Mouse (Mus musculus) CH12.LX (cell line): ENCODE data around the gene Ppm1j. TPM values are rescaled to one million over a fixed set of nuclear protein-coding genes. Genes with fewer than 3 reads are reported as not detected.

Source experiments
- DNase-seq: peaks from one replicate; pipeline ENCODE4 v3.0.0-alpha.2; 2013; ENCODE audit errors: extremely low read depth
- H3K27ac ChIP-seq: 2 replicates; pipeline ENCODE4 v1.5.1; 2012; ENCODE audit warnings: low read depth, mild to moderate bottlenecking, control low read depth, moderate library complexity; ENCODE audit not compliant: insufficient read depth
- H3K27me3 ChIP-seq: replicated peaks from 2 replicates; pipeline ENCODE3; 2012; ENCODE audit warnings: inconsistent platforms
- H3K36me3 ChIP-seq, 2 experiments: replicated peaks in 1 of 2; 2 replicates each; pipeline versions ENCODE3 to v1.6.1; 2012; ENCODE audit warnings: inconsistent platforms in 1 of 2, low read length in 1 of 2, mild to moderate bottlenecking in 1 of 2, mixed read lengths in 1 of 2, moderate library complexity in 1 of 2; ENCODE audit not compliant: control insufficient read depth in 1 of 2, insufficient read depth in 1 of 2
- H3K4me1 ChIP-seq, 2 experiments: 2 replicates each; pipeline ENCODE4 v1.6.1; 2012; ENCODE audit warnings: inconsistent platforms in 1 of 2, moderate library complexity in 1 of 2; ENCODE audit not compliant: insufficient read depth in 2 of 2, control insufficient read depth in 1 of 2
- H3K4me2 ChIP-seq: 2 replicates; pipeline ENCODE4 v1.6.1; 2012; ENCODE audit warnings: low read depth, mild to moderate bottlenecking, control low read depth; ENCODE audit not compliant: poor library complexity, insufficient read depth, severe bottlenecking
- H3K4me3 ChIP-seq, 3 experiments: fragments of 150-350 bp in 1 of 3; sonication (generic) in 1 of 3; replicated peaks in 1 of 3; 2 replicates each; pipeline versions ENCODE3 to v1.5.1; 2011 to 2012; ENCODE audit warnings: low read depth in 2 of 3, low read length in 2 of 3, mild to moderate bottlenecking in 2 of 3, moderate library complexity in 2 of 3, control low read depth in 1 of 3, improper control_type of control experiment in 1 of 3, inconsistent platforms in 1 of 3, mixed read lengths in 1 of 3; ENCODE audit not compliant: poor library complexity in 1 of 3
- H3K79me2 ChIP-seq: replicated peaks from 2 replicates; pipeline ENCODE4 v1.6.1; 2012; ENCODE audit warnings: mild to moderate bottlenecking, moderate library complexity; ENCODE audit not compliant: control insufficient read depth, poor library complexity, insufficient read depth, severe bottlenecking; ENCODE audit errors: extremely low read depth
- H3K9ac ChIP-seq: 2 replicates; pipeline ENCODE4 v1.6.1; 2012; ENCODE audit warnings: low read depth, mild to moderate bottlenecking, control low read depth, moderate library complexity; ENCODE audit not compliant: insufficient read depth
- H3K9me3 ChIP-seq: replicated peaks from 2 replicates; pipeline ENCODE3; 2012; ENCODE audit warnings: low read length, inconsistent platforms, mixed read lengths
- BHLHE40 ChIP-seq: IDR thresholded peaks from 2 replicates; pipeline ENCODE4 v1.6.1; 2011; ENCODE audit warnings: mild to moderate bottlenecking, low read depth, low read length, improper control_type of control experiment
- CHD1 ChIP-seq: IDR thresholded peaks from 2 replicates; pipeline ENCODE4 v1.6.1; 2012; ENCODE audit warnings: low read depth, low read length, improper control_type of control experiment, inconsistent platforms
- CHD2 ChIP-seq: IDR thresholded peaks from 2 replicates; pipeline ENCODE4 v1.6.1; 2011; ENCODE audit warnings: low read length, improper control_type of control experiment
- E2F4 ChIP-seq: IDR thresholded peaks from 2 replicates; pipeline ENCODE4 v1.6.1; 2011; ENCODE audit warnings: low read depth, low read length, improper control_type of control experiment; ENCODE audit not compliant: insufficient replicate concordance
- ELF1 ChIP-seq: IDR thresholded peaks from 2 replicates; pipeline ENCODE4 v1.6.1; 2014; ENCODE audit warnings: low read depth, mild to moderate bottlenecking, inconsistent platforms, low read length, improper control_type of control experiment
- HCFC1 ChIP-seq: IDR thresholded peaks from 2 replicates; pipeline ENCODE4 v1.6.1; 2012; ENCODE audit warnings: low read depth, mild to moderate bottlenecking, inconsistent platforms, low read length, improper control_type of control experiment
- MAFK ChIP-seq: IDR thresholded peaks from 2 replicates; pipeline ENCODE4 v1.6.1; 2011; ENCODE audit warnings: low read length, improper control_type of control experiment; ENCODE audit not compliant: insufficient replicate concordance
- MEF2A ChIP-seq: IDR thresholded peaks from 2 replicates; pipeline ENCODE4 v1.6.1; 2014; ENCODE audit warnings: low read depth, mild to moderate bottlenecking, inconsistent platforms, low read length, improper control_type of control experiment, borderline replicate concordance
- MXI1 ChIP-seq: IDR thresholded peaks from 2 replicates; pipeline ENCODE4 v1.6.1; 2011; ENCODE audit warnings: mild to moderate bottlenecking, low read depth, low read length, improper control_type of control experiment
- MYC ChIP-seq: IDR thresholded peaks from 2 replicates; pipeline ENCODE4 v1.6.1; 2011; ENCODE audit warnings: low read depth, mild to moderate bottlenecking, improper control_type of control experiment, low read length
- NRF1 ChIP-seq: IDR thresholded peaks from 2 replicates; pipeline ENCODE4 v1.6.1; 2014; ENCODE audit warnings: low read depth, mild to moderate bottlenecking, inconsistent platforms, low read length, improper control_type of control experiment, moderate library complexity
- PAX5 ChIP-seq: IDR thresholded peaks from 2 replicates; pipeline ENCODE4 v1.6.1; 2012; ENCODE audit warnings: low read length, inconsistent platforms, mixed read lengths
- POLR2AphosphoS2 ChIP-seq: IDR thresholded peaks from 2 replicates; pipeline ENCODE4 v1.6.1; 2011; ENCODE audit warnings: low read depth, low read length, improper control_type of control experiment
- RAD21 ChIP-seq: IDR thresholded peaks from 2 replicates; pipeline ENCODE4 v1.6.1; 2011; ENCODE audit warnings: low read depth, mild to moderate bottlenecking, low read length, improper control_type of control experiment, moderate library complexity
- SIN3A ChIP-seq: IDR thresholded peaks from 2 replicates; pipeline ENCODE4 v1.6.1; 2012; ENCODE audit warnings: low read length, improper control_type of control experiment, inconsistent platforms
- SMC3 ChIP-seq: IDR thresholded peaks from 2 replicates; pipeline ENCODE4 v1.6.1; 2011; ENCODE audit warnings: low read depth, low read length, improper control_type of control experiment
- TBP ChIP-seq: conservative IDR thresholded peaks from 2 replicates; pipeline ENCODE4 v1.6.1; 2011; ENCODE audit warnings: low read depth, low read length, improper control_type of control experiment
- TCF12 ChIP-seq: IDR thresholded peaks from 2 replicates; pipeline ENCODE4 v1.6.1; 2014; ENCODE audit warnings: low read depth, mild to moderate bottlenecking, inconsistent platforms, low read length, improper control_type of control experiment
- ZC3H11A ChIP-seq: IDR thresholded peaks from 2 replicates; pipeline ENCODE4 v1.6.1; 2012; ENCODE audit warnings: low read depth, mild to moderate bottlenecking, inconsistent platforms, low read length, improper control_type of control experiment
- ZNF384 ChIP-seq: IDR thresholded peaks from 2 replicates; pipeline ENCODE4 v1.6.1; 2012; ENCODE audit warnings: low read depth, low read length, improper control_type of control experiment, inconsistent platforms
- dilution Hi-C: fragments of 300-500 bp; cut with MboI; formaldehyde crosslinking; loops from 2 replicates; pipeline ENCODE4 v1.14.3; 2020; ENCODE audit warnings: low sequenced_read_pairs; ENCODE audit not compliant: extremely low pct_unique_long_range_greater_than_20kb, extremely low pct_ligation_motif_present
- in situ Hi-C: fragments of 300-500 bp; cut with MboI; formaldehyde crosslinking; loops from 3 replicates; pipeline ENCODE4 v1.14.3; 2019; ENCODE audit warnings: low sequenced_read_pairs, low pct_ligation_motif_present, low pct_unique_long_range_greater_than_20kb, mixed read lengths
- polyA plus RNA-seq: library from polyadenylated mRNA; unstranded; fragments of >175 nt; gene quantifications from 2 replicates; pipeline ENCODE4 v1.2.1, GENCODE M21; 2012; ENCODE audit warnings: low read depth; ENCODE audit not compliant: insufficient read length
- total RNA-seq, 2 experiments: library from RNA; depleted of rRNA; stranded (reverse); fragments of 300-350 nt in 1 of 2; fragments of >200 nt in 1 of 2; gene quantifications; 2 replicates each; pipeline ENCODE4 v1.2.3; 2012 to 2014

Gene Ppm1j
- total and polyA plus RNA-seq, 3 experiments = 2.1 to 6.5 (median 6.4) TPM

- DNase-seq = no peak
- H3K36me3 ChIP-seq = peaks cover 8 to 42% of the 10 kb centered on the region in 2 experiments
- no peak overlapping the region for H3K27ac ChIP-seq
- H3K9me3 ChIP-seq = no peaks in the 10 kb centered on the region
- H3K4me3 ChIP-seq = no peak overlapping the region
- no peak overlapping the region for H3K9ac ChIP-seq
- H3K27me3 ChIP-seq = no peaks in the 10 kb centered on the region
- in situ Hi-C loops (loop anchor here (5.0 to 10.0 kb wide), 3 partner anchors 72 to 265 kb away; partner anchors contain the start of genes Capza1, Cttnbp2nl, St7l and Wnt2b), dilution Hi-C loops (no loop called here)
- no peak for TF ChIP-seq CHD2
- no peak for TF ChIP-seq ZC3H11A
- TF ChIP-seq TCF12 = no peak
- TF ChIP-seq SIN3A = no peak
- no peak for TF ChIP-seq MYC
- TF ChIP-seq NRF1 = no peak
- TF ChIP-seq HCFC1 = no peak
- TF ChIP-seq SMC3 = no peak
- no peak for TF ChIP-seq MAFK
- no peak for TF ChIP-seq POLR2AphosphoS2
- TF ChIP-seq MXI1 = no peak
- no peak for TF ChIP-seq TBP
- no peak for TF ChIP-seq RAD21
- H3K79me2 ChIP-seq = no peaks in the 10 kb centered on the region
- H3K4me2 ChIP-seq = 0 out of 2 replicates have a peak overlapping the region, but pooled peaks have one; percentile 55
- peaks cover 5 to 56% of the 10 kb centered on the region in 2 experiments for H3K4me1 ChIP-seq
Observed at GRCm38 (mm10) chr3:104789822-104790221, 9.0 kb downstream of the Ppm1j start.

GRCm38 (mm10) chr3:104790401-104790937 is 9.6 kb downstream of the Ppm1j start:
- dilution Hi-C loops (no loop called here), in situ Hi-C loops (loop anchor here (5.0 kb wide), 1 partner anchor 72 kb away; the partner anchor contains the start of genes Capza1 and St7l)
- Histone ChIP-seq H3K36me3 (peaks cover 12 to 40% of the 10 kb centered on the region in 2 experiments), H3K9ac (no peak overlapping the region), H3K4me1 (peaks cover 7 to 63% of the 10 kb centered on the region in 2 experiments), H3K4me3 (no peak overlapping the region), H3K27ac (no peak overlapping the region), H3K9me3 (no peaks in the 10 kb centered on the region), H3K4me2 (no peak overlapping the region), H3K27me3 (no peaks in the 10 kb centered on the region), H3K79me2 (no peaks in the 10 kb centered on the region)
- DNase-seq = no peak
- TF ChIP-seq PAX5 = no peak
- no peak for TF ChIP-seq ZC3H11A
- TF ChIP-seq CHD1 = no peak
- TF ChIP-seq ZNF384 = no peak
- no peak for TF ChIP-seq NRF1
- no peak for TF ChIP-seq ELF1
- TF ChIP-seq E2F4 = no peak
- TF ChIP-seq MEF2A = no peak
- no peak for TF ChIP-seq BHLHE40
